Mouse (Mus musculus) heart, embryonic 12.5 days (tissue): ENCODE data around the gene Hs3st1. TPM values are rescaled to one million over a fixed set of nuclear protein-coding genes. Genes with fewer than 3 reads are reported as not detected.

Source experiments
- ATAC-seq: fragments of 200-750 bp; cut with Nextera tagmentation; 2 replicates; pipeline ENCODE4 v1.8.0; 2017; ENCODE audit warnings: moderate TSS enrichment, moderate library complexity; ENCODE audit not compliant: insufficient number of reproducible peaks, low FRiP score
- H3K27ac ChIP-seq: fragments of 300-500 bp; sonication (generic); 2 replicates; pipeline ENCODE4 v1.5.1; 2016; ENCODE audit warnings: mild to moderate bottlenecking, moderate library complexity; ENCODE audit not compliant: poor library complexity, severe bottlenecking
- H3K27me3 ChIP-seq: fragments of 300-500 bp; sonication (generic); replicated peaks from 2 replicates; pipeline ENCODE4 v1.6.1; 2016; ENCODE audit warnings: mild to moderate bottlenecking, moderate library complexity
- H3K36me3 ChIP-seq: fragments of 300-500 bp; sonication (generic); 2 replicates; pipeline ENCODE4 v1.6.1; 2016; ENCODE audit warnings: mild to moderate bottlenecking, moderate library complexity
- H3K4me1 ChIP-seq: fragments of 300-500 bp; sonication (generic); replicated peaks from 2 replicates; pipeline ENCODE4 v1.6.1; 2016; ENCODE audit warnings: mild to moderate bottlenecking
- H3K4me2 ChIP-seq: fragments of 300-500 bp; sonication (generic); 2 replicates; pipeline ENCODE4 v1.6.1; 2016; ENCODE audit warnings: mild to moderate bottlenecking, moderate library complexity
- H3K4me3 ChIP-seq: fragments of 300-500 bp; sonication (generic); 2 replicates; pipeline ENCODE4 v1.5.1; 2016; ENCODE audit warnings: mild to moderate bottlenecking
- H3K9ac ChIP-seq: fragments of 300-500 bp; sonication (generic); 2 replicates; pipeline ENCODE4 v1.6.1; 2016; ENCODE audit warnings: mild to moderate bottlenecking, moderate library complexity
- H3K9me3 ChIP-seq: fragments of 300-500 bp; sonication (generic); replicated peaks from 2 replicates; pipeline ENCODE4 v1.6.1; 2016; ENCODE audit warnings: mild to moderate bottlenecking, moderate library complexity
- WGBS: fragments of 180-500 bp; shearing (Covaris S2); methylation state at CpG from one replicate; pipeline ENCODE4 v1.1.7; 2016; 5-methylcytosine and 5-hydroxymethylcytosine counted together
- polyA plus RNA-seq: library from polyadenylated mRNA; unstranded; fragments of >200 nt; fragmentation: Nextera tagmentation; extraction: Ambion mirVana; gene quantifications from 2 replicates; pipeline ENCODE4 v1.2.1, GENCODE M21; 2016

Hs3st1 gene
- polyA plus RNA-seq, 1 experiment from 2014 or later, result 7.3 TPM

DNA sequence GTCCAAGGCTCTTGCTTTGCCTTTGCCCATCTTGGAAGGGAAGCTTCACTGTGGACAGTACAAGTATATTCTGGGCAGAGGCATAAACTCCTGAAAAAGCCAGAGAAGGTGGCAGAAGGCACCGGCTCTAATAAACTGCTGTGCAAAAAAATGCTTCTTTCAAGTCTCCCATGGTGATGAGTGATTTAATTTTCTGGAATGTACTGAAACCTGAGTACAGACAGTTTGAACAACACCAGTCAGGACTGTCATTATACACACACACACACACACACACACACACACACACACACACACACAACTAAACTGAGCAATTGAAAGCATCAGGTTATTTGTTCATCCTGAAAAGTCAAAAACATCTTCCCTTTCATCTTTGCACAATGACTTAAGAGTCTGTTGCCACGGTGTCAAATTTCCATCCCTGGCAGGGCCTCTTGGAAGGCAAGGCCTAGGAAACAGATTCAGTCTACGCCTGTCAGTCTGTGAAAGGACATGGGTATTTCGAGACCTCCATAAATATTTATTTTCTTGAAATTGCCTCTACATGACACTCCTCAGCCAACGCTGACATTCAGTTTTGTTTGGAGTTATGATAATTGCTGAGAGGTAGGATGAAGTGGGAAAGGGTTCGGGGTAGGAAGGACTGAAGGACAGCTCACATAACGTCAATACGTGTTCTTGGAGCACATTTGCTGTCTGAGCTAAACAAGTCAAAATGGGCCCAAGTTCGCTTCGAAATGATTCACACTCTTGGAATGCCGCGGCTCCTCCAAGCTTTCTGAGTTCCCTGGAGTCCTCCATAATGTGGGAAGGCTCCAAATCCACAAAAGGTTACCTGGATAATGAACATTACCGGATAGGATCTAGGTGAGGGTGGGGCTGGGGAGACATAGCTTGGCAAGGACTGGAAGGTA, 131.7 kb downstream of the Hs3st1 start:
- Histone ChIP-seq H3K9me3 (no peaks in the 10 kb centered on the region), H3K4me1 (peaks cover 21% of the 10 kb centered on the region), H3K27me3 (no peaks in the 10 kb centered on the region), H3K4me2 (no peak overlapping the region), H3K36me3 (no peaks in the 10 kb centered on the region), H3K27ac (no peak overlapping the region), H3K9ac (no peak overlapping the region), H3K4me3 (no peak overlapping the region)
- 77% methylated on average over 13 of the region's 13 CpGs for WGBS
- ATAC-seq, result no peak

DNA sequence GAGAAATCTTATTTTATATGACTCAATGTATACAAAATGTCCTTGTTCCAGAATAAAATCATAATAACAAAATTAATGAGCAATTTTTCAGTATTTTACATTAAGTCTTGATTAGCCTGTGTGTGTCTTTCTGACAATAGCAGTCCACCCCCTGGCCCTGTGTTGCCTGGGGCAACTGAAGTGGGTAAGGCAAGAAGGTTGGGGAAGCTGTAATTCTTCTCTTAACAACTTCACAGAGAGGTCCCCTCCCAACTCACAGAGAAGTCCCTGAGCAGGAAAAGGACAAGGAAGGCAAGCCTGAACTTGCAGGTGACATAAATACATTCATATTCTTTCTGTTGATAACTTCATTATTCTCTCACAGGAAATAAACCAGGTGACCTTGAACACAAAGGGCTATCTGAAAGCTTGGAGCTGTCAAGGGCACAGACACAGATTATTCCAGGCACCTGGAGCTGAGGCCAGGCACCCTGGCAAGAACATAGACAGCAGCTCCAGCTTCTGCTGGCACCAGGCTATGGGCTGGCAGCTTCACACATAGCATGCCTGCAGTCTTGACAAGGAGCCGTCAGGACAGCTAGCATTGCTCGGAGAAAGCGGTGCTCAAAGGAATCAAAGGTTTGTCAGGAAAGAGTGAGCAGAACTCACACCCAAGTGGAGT, 134.9 kb downstream of the Hs3st1 start:
- H3K4me1 ChIP-seq, result peaks cover 19% of the 10 kb centered on the region
- H3K9ac ChIP-seq, result no peak overlapping the region
- H3K4me3 ChIP-seq, result no peak overlapping the region
- H3K36me3 ChIP-seq, result no peaks in the 10 kb centered on the region
- H3K27me3 ChIP-seq, result no peaks in the 10 kb centered on the region
- H3K4me2 ChIP-seq, result no peak overlapping the region
- H3K9me3 ChIP-seq, result 0 out of 2 replicates have a peak, but pooled peaks cover 2% of the 10 kb centered on the region
- no peak overlapping the region for H3K27ac ChIP-seq
- WGBS, result 69% methylated on average over 3 of the region's 3 CpGs
- ATAC-seq, result no peak

DNA sequence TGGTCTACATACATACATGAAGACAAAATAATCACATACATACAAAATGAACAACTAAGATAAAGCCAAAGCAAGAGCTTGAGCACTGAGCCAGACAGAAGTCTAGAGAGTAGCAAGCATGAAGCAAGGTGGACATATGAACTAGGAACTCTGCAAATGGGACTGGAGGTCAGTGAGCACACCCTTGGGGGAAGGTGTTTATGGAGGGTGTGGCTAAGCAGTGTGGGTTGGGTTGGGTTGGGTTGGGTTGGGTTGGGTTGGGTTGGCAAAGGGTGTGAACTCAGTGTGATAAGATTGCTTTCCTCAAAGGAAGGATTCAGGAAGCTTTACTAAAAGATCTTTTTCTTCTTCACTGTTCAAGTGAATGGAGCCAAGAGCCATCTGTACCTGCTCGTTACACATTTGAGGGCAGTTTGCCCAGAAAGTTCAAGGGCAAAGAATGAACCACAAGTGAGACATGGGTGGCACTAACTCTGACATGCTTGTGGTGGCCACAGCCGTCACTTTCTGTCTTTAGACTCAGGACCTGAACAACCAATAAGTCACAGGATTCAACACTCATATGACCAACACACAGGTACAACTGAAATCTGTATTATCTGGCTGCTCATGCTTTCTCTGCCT, 137.8 kb downstream of the Hs3st1 start:
- H3K4me1 ChIP-seq, result peaks cover 8% of the 10 kb centered on the region; the same call in 1 of the 2 replicates
- H3K4me2 ChIP-seq, result no peak overlapping the region
- H3K9me3 ChIP-seq, result 0 out of 2 replicates have a peak, but pooled peaks cover 2% of the 10 kb centered on the region
- no peak for ATAC-seq
- no peaks in the 10 kb centered on the region for H3K27me3 ChIP-seq
- H3K27ac ChIP-seq, result no peak overlapping the region
- H3K36me3 ChIP-seq, result peaks cover 5% of the 10 kb centered on the region; the same call in 1 of the 2 replicates
- WGBS, result 84% methylated on average over 2 of the region's 2 CpGs
- H3K9ac ChIP-seq, result no peak overlapping the region
- H3K4me3 ChIP-seq, result no peak overlapping the region

DNA sequence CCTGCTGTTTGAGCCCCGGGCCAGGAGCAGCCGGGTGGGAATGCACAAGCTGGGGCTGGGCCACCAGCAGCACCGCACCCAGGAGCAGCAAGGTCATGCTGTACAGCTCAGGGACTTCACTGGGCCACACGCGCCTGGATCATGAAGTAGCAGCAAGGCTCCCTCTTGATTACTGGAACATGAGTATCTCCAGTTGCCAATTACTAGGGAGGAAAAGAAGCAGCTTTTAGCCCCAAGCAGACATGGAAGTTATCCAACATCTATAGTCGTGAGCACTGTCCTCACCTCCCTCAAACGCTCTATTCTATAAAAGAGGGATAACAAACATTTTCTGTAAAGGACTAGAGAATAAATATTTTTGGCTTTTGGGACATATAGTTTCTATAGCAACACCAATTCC, 140.1 kb downstream of the Hs3st1 start:
- no peak overlapping the region for H3K27ac ChIP-seq
- H3K36me3 ChIP-seq, result peaks cover 5% of the 10 kb centered on the region; the same call in 1 of the 2 replicates
- peaks cover 1% of the 10 kb centered on the region; the same call in 1 of the 2 replicates for H3K4me1 ChIP-seq
- H3K27me3 ChIP-seq, result no peaks in the 10 kb centered on the region
- no peak for ATAC-seq
- H3K4me2 ChIP-seq, result no peak overlapping the region
- WGBS, result 89% methylated on average over 7 of the region's 7 CpGs
- no peak overlapping the region for H3K4me3 ChIP-seq
- no peak overlapping the region for H3K9ac ChIP-seq
- H3K9me3 ChIP-seq, result 0 out of 2 replicates have a peak, but pooled peaks cover 2% of the 10 kb centered on the region

DNA sequence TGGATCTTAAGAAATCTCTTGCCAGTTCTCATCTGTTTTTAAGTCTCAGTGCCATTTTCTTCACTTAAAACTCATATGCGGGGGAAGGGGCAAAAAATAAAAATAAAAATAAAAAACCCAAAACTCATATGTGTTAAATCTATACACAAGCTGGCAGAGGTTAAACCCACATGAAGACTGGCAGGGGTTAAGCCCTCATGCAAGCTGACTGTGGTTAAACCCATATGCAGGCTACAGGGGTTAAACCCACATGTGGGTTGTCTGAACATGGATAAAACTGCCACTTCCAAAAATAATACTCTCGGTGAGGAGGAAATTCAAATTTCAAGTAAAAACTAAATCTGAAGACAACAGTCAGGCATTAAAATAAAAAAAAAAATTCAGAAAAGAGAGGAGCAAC, 141.7 kb downstream of the Hs3st1 start:
- H3K4me1 ChIP-seq, result no peaks in the 10 kb centered on the region; the same call in 1 of the 2 replicates
- H3K36me3 ChIP-seq, result peaks cover 5% of the 10 kb centered on the region; the same call in 1 of the 2 replicates
- H3K27ac ChIP-seq, result no peak overlapping the region
- H3K9me3 ChIP-seq, result 0 out of 2 replicates have a peak, but pooled peaks cover 2% of the 10 kb centered on the region
- ATAC-seq, result no peak
- H3K4me3 ChIP-seq, result no peak overlapping the region
- H3K4me2 ChIP-seq, result no peak overlapping the region
- 80% methylated on average over 2 of the region's 2 CpGs for WGBS
- H3K9ac ChIP-seq, result no peak overlapping the region
- no peaks in the 10 kb centered on the region for H3K27me3 ChIP-seq

DNA sequence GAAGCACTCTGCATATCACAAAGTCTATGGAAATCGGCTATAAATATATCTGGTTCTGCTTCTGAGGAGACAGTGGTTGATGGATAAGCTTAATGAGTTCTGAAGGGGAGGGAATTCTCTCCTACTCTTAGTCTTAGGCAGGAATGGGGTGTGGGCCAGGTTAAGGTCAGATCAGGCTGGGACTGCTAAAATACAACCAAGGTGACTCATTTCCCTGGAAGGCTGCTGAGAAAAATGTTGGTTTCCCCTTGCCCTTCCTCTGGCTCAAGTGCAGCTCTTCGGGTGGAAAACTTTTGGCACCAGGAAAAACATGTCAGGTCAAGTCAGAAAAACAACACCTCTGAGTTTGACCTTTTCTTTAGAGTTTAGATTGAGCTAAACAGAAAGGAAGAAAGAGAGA, 143.0 kb downstream of the Hs3st1 start:
- Histone ChIP-seq H3K9me3 (no peaks in the 10 kb centered on the region), H3K27me3 (no peaks in the 10 kb centered on the region), H3K36me3 (peaks cover 5% of the 10 kb centered on the region; the same call in 1 of the 2 replicates), H3K4me1 (no peaks in the 10 kb centered on the region; the same call in 1 of the 2 replicates), H3K9ac (no peak overlapping the region), H3K27ac (no peak overlapping the region), H3K4me3 (no peak overlapping the region), H3K4me2 (no peak overlapping the region)
- no peak for ATAC-seq
- 45% methylated on average over 2 of the region's 2 CpGs for WGBS

DNA sequence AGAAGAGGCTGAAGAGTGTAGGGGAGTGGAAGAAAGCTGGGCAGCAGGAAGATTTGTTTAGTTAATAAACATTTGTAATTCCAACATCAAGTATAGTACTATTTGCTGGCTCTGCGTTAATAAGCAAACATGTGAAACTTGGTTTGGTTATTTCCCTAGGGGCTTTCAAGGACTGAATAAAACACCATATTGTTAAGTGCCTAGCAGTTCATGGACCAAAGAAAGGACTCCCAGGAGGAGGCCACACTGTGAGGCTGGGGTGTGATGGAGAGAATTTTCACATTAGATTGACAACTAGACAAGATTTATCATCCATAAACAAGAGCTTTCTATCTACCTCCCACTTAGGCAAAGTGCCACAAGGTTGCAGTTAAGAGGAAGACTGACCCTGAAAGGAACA, 147.0 kb downstream of the Hs3st1 start:
- ATAC-seq, result no peak
- H3K36me3 ChIP-seq, result no peaks in the 10 kb centered on the region
- H3K9me3 ChIP-seq, result no peaks in the 10 kb centered on the region
- no peak overlapping the region for H3K27ac ChIP-seq
- no peak overlapping the region for H3K4me2 ChIP-seq
- H3K27me3 ChIP-seq, result no peaks in the 10 kb centered on the region; the same call in 1 of the 2 replicates
- no peaks in the 10 kb centered on the region; the same call in 1 of the 2 replicates for H3K4me1 ChIP-seq
- no peak overlapping the region for H3K4me3 ChIP-seq
- no peak overlapping the region for H3K9ac ChIP-seq
- WGBS, result 91% methylated on average over 1 of the region's 1 CpGs

DNA sequence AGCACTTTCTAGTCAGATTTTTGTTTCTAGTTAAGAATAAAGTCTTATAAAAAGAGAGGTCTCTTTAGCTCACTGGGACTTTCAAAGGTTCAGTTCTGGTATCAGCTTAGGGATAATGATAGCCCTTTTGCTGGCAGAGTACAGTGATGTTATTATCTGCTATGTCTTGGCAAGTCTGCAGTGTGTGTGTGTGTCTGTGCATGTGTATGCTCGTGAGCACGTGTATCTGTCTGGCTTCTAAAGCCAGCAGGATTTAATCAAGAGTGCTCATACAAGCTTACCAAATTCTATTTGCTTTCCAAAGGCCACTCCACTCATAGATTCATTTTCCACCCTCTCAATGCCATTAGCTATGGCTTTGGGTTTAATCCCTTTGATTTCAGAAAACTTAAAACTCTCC, 160.5 kb downstream of the Hs3st1 start:
- Histone ChIP-seq H3K27ac (no peak overlapping the region), H3K9ac (no peak overlapping the region), H3K4me3 (no peak overlapping the region), H3K4me2 (no peak overlapping the region), H3K4me1 (no peaks in the 10 kb centered on the region), H3K36me3 (no peaks in the 10 kb centered on the region), H3K9me3 (no peaks in the 10 kb centered on the region), H3K27me3 (no peaks in the 10 kb centered on the region)
- 46% methylated on average over 2 of the region's 2 CpGs for WGBS
- ATAC-seq, result no peak
